Mouse (Mus musculus) NIH3T3 (cell line): Measurements from ENCODE around the gene Pcnt.

Experiments used
- DNase-seq: peaks from one replicate; pipeline ENCODE4 v3.0.0-alpha.2; 2012; ENCODE audit warnings: low read depth

Gene Pcnt

GRCm38 (mm10) chr10:76316194-76316593, 126.4 kb downstream of the Pcnt start:
- no peak for DNase-seq

GRCm38 (mm10) chr10:76306738-76307137, 135.8 kb downstream of the Pcnt start:
- no peak for DNase-seq
